Mouse (Mus musculus): ENCODE measurements around the gene Defb48. TPM values are rescaled to one million over a fixed set of nuclear protein-coding genes. Genes with fewer than 3 reads are reported as not detected.

Defb48 gene
- polyA plus RNA-seq, 1 experiment from 2014 or later: not detected

- H3K27ac ChIP-seq: peak overlapping the region; percentile 72
- peak overlapping the region; percentile 49 for H3K4me3 ChIP-seq
- H3K4me1 ChIP-seq: peaks cover 13% of the 10 kb centered on the region
- DNase-seq (ENCODE audit: extremely low spot score, low spot score): no peak
- H3K36me3 ChIP-seq (replicated peaks): peaks cover 3% of the 10 kb centered on the region; the same call in 1 of the 2 replicates
- H3K9me3 ChIP-seq: no peaks in the 10 kb centered on the region
- H3K27me3 ChIP-seq (ENCODE audit: poor library complexity, severe bottlenecking): no peaks in the 10 kb centered on the region
- WGBS: 29% methylated on average over 15 of the region's 15 CpGs
Measured at GRCm38 (mm10) chr14:62965811-62966520, 18.3 kb downstream of the Defb48 start.

DNA sequence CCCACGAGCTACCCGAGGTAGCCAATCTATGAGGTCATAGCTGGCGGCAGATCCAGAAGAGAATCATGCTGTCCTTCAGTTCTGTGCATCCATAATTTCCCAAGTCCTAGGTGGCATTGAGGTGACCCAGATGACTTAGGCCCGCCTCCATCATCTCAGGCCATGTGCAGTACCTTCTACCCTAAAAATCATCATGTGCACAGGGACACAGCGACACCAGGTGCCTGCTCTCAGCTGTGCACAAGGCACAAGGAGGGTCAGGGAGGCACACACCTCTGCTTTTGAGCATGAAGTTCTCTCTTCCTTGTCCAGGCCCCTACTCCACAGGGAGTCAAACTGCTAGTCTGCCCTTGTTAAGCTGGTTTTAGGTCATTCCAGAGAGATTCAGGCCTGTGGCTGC, 19.0 kb downstream of the Defb48 start:
- Histone ChIP-seq H3K4me3 (peak overlapping the region; percentile 49), H3K9me3 (no peaks in the 10 kb centered on the region), H3K36me3 (replicated peaks) (peaks cover 3% of the 10 kb centered on the region; the same call in 1 of the 2 replicates), H3K27ac (peak overlapping the region; percentile 72; the same call in 1 of the 2 replicates), H3K4me1 (peaks cover 13% of the 10 kb centered on the region), H3K27me3 (ENCODE audit: poor library complexity, severe bottlenecking) (no peaks in the 10 kb centered on the region)
- DNase-seq (ENCODE audit: extremely low spot score, low spot score): no peak
- 86% methylated on average over 5 of the region's 5 CpGs for WGBS

- Histone ChIP-seq H3K27ac (no peak overlapping the region), H3K27me3 (ENCODE audit: poor library complexity, severe bottlenecking) (no peaks in the 10 kb centered on the region), H3K4me3 (no peak overlapping the region), H3K36me3 (replicated peaks) (peaks cover 20% of the 10 kb centered on the region), H3K4me1 (peaks cover 13% of the 10 kb centered on the region), H3K9me3 (no peaks in the 10 kb centered on the region)
- WGBS: 87% methylated on average over 4 of the region's 4 CpGs
- DNase-seq (ENCODE audit: extremely low spot score, low spot score): no peak
Measured at GRCm38 (mm10) chr14:62963632-62964031, 20.7 kb downstream of the Defb48 start.

DNA sequence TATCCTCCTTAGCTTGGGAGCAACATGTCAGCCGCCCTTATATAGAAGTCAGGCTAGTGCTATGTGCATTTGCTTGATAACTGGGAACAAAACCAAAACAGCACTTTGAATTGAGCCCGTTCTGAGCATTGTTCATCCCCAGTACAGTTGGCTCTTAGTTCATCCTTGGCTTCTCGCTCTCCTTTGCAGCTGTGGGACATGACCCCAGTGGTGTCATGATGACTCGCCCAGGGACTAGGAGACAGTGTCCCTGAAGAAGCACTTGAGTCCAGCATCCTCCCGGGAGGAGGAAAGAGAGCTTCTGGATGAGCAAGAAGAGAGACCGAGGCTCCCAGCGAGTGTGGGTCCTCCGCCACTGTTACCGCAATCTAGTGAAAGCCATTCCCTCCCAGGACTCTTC, 28.2 kb downstream of the Defb48 start:
- Histone ChIP-seq H3K4me1 (no peaks in the 10 kb centered on the region), H3K9me3 (no peaks in the 10 kb centered on the region), H3K4me3 (no peak overlapping the region), H3K36me3 (replicated peaks) (peaks cover 85% of the 10 kb centered on the region), H3K27me3 (ENCODE audit: poor library complexity, severe bottlenecking) (no peaks in the 10 kb centered on the region), H3K27ac (no peak overlapping the region)
- no peak for DNase-seq (ENCODE audit: extremely low spot score, low spot score)
- WGBS: 93% methylated on average over 9 of the region's 9 CpGs

DNA sequence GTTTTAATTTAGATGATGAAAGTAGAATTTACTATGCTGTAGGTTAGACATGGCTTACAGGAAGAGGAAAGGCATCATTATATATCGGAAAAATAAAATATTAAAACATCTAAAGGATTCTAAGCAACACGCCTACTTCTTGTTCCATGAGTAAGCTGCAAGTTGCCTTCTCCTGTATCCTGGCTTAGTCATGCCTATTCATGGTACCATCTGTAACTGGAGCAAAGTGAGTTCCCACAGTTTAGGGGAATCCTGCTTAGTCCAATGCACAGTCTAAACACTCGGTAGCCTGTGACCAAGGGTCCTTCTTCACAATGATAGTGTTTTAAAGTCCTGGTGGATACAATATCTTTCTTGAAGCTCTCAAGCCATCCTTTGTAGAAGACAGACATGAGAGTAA, 37.5 kb downstream of the Defb48 start:
- no peaks in the 10 kb centered on the region for H3K27me3 ChIP-seq (ENCODE audit: poor library complexity, severe bottlenecking)
- H3K4me3 ChIP-seq: no peak overlapping the region
- 97% methylated on average over 3 of the region's 3 CpGs for WGBS
- no peak for DNase-seq (ENCODE audit: extremely low spot score, low spot score)
- no peaks in the 10 kb centered on the region for H3K9me3 ChIP-seq
- no peak overlapping the region for H3K27ac ChIP-seq
- H3K4me1 ChIP-seq: peaks cover 5% of the 10 kb centered on the region
- peaks cover 36% of the 10 kb centered on the region for H3K36me3 ChIP-seq (replicated peaks)

- 90% methylated on average over 14 of the region's 14 CpGs for WGBS
- no peak overlapping the region for H3K27ac ChIP-seq
- H3K4me1 ChIP-seq: peaks cover 5% of the 10 kb centered on the region
- H3K36me3 ChIP-seq (replicated peaks): peaks cover 51% of the 10 kb centered on the region
- peaks cover 7% of the 10 kb centered on the region; the same call in 1 of the 2 replicates for H3K9me3 ChIP-seq
- no peak overlapping the region for H3K4me3 ChIP-seq
- DNase-seq (ENCODE audit: extremely low spot score, low spot score): no peak
- H3K27me3 ChIP-seq (ENCODE audit: poor library complexity, severe bottlenecking): no peaks in the 10 kb centered on the region
Measured at GRCm38 (mm10) chr14:62940383-62941074, 43.8 kb downstream of the Defb48 start.

GRCm38 (mm10) chr14:62939435-62939834, 44.9 kb downstream of the Defb48 start:
- Histone ChIP-seq H3K27me3 (ENCODE audit: poor library complexity, severe bottlenecking) (no peaks in the 10 kb centered on the region), H3K36me3 (replicated peaks) (peaks cover 49% of the 10 kb centered on the region), H3K9me3 (peaks cover 7% of the 10 kb centered on the region; the same call in 1 of the 2 replicates), H3K4me3 (no peak overlapping the region), H3K4me1 (peaks cover 5% of the 10 kb centered on the region), H3K27ac (no peak overlapping the region)
- DNase-seq (ENCODE audit: extremely low spot score, low spot score): no peak
- 98% methylated on average over 3 of the region's 3 CpGs for WGBS

DNA sequence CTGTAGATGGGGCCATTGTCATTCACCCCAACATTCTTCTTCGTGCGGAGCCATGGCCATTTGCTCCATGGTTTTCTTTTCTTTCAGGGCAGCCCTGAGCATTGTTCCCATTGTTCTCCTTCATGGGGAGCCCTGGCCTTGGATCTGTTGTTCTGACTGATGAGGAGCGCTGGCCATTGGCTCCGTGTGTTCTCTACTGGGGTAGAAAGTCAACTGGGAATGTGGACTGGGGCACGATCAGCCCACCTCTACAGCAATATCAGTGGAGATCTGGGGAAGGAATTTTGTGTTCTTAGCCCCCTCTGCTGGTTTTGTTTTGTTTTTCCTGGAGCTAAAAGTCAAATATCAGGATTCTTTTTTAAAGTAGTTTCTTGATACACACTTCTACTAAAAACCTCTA, 46.6 kb downstream of the Defb48 start:
- no peak for DNase-seq (ENCODE audit: extremely low spot score, low spot score)
- Histone ChIP-seq H3K27me3 (ENCODE audit: poor library complexity, severe bottlenecking) (no peaks in the 10 kb centered on the region), H3K4me3 (no peak overlapping the region), H3K4me1 (peaks cover 5% of the 10 kb centered on the region), H3K36me3 (replicated peaks) (peaks cover 43% of the 10 kb centered on the region), H3K27ac (no peak overlapping the region), H3K9me3 (peaks cover 7% of the 10 kb centered on the region; the same call in 1 of the 2 replicates)
- WGBS: 79% methylated on average over 5 of the region's 5 CpGs

DNA sequence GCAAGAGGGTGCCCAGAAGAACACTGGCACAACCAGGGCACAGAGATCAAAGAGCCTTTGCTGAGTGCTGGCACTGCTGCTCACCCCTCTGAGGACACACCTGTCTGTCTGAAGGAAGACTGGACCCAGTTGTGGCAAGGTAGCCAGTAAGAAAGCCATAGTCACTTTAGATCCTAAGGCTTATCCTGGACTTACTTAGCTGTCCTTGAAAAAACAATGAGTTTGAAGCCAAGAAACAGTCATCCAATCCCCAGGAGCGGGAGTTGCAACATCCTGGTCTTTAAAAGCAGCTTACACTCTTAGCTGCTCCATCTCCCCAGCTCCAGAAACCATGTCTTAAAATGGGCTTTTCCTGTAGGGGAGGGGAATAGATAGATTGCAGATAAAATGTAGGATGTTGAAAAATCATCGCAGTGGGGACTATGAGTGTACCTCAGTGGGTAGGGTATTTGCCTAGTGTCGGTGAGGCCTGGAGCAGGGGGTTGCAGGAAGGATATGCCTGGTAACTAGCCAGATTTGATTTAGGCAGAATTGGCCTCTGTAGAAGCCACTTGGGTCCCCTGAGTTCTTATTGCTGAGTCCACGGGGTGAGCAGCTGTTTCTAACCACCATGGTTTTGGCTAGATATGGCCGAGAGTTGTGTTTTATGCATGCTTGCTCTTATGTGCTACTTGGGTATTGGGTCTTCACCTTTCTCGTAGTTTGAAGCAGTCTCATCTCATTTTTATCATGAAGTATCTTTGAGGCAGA, 47.5 kb downstream of the Defb48 start:
- no peak for DNase-seq (ENCODE audit: extremely low spot score, low spot score)
- peaks cover 43% of the 10 kb centered on the region for H3K36me3 ChIP-seq (replicated peaks)
- H3K4me1 ChIP-seq: peaks cover 5% of the 10 kb centered on the region
- H3K27ac ChIP-seq: no peak overlapping the region
- 90% methylated on average over 6 of the region's 6 CpGs for WGBS
- H3K9me3 ChIP-seq: peaks cover 7% of the 10 kb centered on the region; the same call in 1 of the 2 replicates
- H3K4me3 ChIP-seq: no peak overlapping the region
- H3K27me3 ChIP-seq (ENCODE audit: poor library complexity, severe bottlenecking): no peaks in the 10 kb centered on the region

DNA sequence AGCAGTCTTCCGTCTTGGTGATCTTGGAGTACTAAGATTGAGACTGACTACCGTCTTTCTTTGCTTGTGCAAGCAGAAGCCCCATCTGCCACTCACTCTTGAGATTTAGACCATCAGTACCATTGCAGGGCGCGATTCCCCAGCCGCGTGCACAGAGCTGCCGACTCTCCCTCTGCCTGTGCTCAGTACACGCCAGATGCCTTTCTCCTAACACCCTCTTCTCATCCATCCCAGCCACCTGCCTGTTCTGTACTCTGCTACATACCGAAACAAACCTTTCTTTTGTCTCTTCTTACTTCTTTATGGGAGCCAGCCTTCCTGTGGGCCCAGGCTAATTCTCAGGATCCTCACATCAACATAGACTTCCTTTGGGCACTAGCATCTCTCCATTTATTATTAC, 48.9 kb downstream of the Defb48 start:
- H3K9me3 ChIP-seq: peaks cover 7% of the 10 kb centered on the region; the same call in 1 of the 2 replicates
- H3K4me3 ChIP-seq: no peak overlapping the region
- no peak overlapping the region for H3K27ac ChIP-seq
- 92% methylated on average over 9 of the region's 9 CpGs for WGBS
- peaks cover 5% of the 10 kb centered on the region for H3K4me1 ChIP-seq
- no peaks in the 10 kb centered on the region for H3K27me3 ChIP-seq (ENCODE audit: poor library complexity, severe bottlenecking)
- peaks cover 52% of the 10 kb centered on the region for H3K36me3 ChIP-seq (replicated peaks)
- DNase-seq (ENCODE audit: extremely low spot score, low spot score): no peak

DNA sequence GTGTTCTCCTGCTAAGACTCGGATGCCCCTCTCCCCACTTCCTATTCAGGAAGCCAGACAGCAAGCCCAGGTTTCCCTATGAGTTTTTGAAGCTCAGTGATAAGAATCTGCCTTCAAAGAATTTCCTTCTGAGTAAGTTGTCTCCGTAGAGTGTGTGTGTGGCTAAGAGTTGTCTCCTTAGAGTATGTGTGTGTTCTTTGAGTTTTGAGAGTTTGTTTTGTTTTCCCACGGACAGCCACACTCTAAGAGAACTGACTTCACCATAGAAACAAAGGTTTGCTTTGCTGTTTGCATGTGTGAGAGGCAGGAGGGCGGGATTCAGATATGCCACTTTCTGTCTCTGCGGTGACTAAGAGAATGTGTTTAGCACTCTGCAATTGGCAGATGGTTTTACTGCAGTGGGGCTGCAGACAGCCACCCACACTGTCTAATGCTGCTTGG, 56.2 kb downstream of the Defb48 start:
- Histone ChIP-seq H3K27ac (no peak overlapping the region), H3K4me1 (no peaks in the 10 kb centered on the region), H3K27me3 (ENCODE audit: poor library complexity, severe bottlenecking) (no peaks in the 10 kb centered on the region), H3K36me3 (replicated peaks) (peaks cover 58% of the 10 kb centered on the region), H3K4me3 (no peak overlapping the region), H3K9me3 (no peaks in the 10 kb centered on the region)
- no peak for DNase-seq (ENCODE audit: extremely low spot score, low spot score)
- 92% methylated on average over 5 of the region's 5 CpGs for WGBS
